ENCODE assay signal across 8 mouse cellular contexts in the genomic region with DNA sequence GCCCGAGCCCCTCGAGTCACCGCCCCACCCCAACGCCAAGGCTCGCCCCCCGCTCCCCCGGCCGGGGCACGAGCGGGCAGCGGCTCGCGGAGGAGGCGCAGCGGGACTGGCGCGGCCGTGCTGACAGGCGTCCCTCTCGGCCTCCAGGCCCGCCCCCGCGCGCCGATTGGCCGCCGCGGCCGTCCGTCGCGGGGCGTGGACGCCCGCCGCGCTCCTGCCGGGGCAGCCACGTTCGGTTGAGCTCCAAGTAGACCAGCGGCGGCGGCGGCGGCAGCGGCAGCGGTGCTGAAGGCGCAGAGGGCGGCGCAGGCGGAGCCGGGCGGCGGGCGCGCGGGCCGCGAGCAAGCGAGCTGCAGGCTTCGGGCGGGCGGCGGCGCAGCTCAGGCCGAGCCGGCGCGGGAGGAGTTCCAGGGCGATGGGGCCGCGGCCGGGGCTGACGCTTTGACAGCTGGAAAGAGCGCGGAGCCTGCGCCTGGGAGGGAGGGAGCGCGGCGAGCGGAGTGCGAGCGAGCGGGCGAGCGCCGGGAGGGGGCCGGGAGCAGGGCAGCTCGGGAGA. TPM values are rescaled to one million over a fixed set of nuclear protein-coding genes. Genes with fewer than 3 reads are reported as not detected.
DNase-seq lines count a peak whose midpoint lies in the region; ATAC-seq lines count a peak whose summit lies in the region.

No protein-coding gene starts in this region.

- no peaks in the 10 kb centered on the region for H3K9me3 ChIP-seq in hindbrain, embryonic 13.5 days

- DNase-seq in Muller cell, postnatal 12 days (ENCODE audit: inconsistent ontology term): peak; percentile 97
- peak; percentile 94 to 97 for DNase-seq in cerebellum, postnatal 10 days
- peak; percentile 85 to 88 for DNase-seq in frontal cortex, postnatal 14 days (ENCODE audit: low spot score in 2 of 2)
- peak; percentile 93 for DNase-seq in layer of hippocampus, postnatal 36 days
- peak; percentile 94 for DNase-seq in lung, postnatal 25 days (ENCODE audit: low spot score)
- DNase-seq in retina, embryonic 14.5 days (ENCODE audit: low spot score): peak; percentile 93
- DNase-seq in thymus, postnatal 4 days: peak; percentile 94

- WGBS in hindbrain, embryonic 13.5 days: under 1% methylated on average over 47 of the region's 89 CpGs

- H3K27me3 ChIP-seq in hindbrain, embryonic 13.5 days: no peaks in the 10 kb centered on the region

- H3K4me3 ChIP-seq in hindbrain, embryonic 13.5 days: peak overlapping the region; percentile 100

- H3K36me3 ChIP-seq in hindbrain, embryonic 13.5 days: peaks cover 25% of the 10 kb centered on the region

- H3K4me2 ChIP-seq in hindbrain, embryonic 13.5 days: peak overlapping the region; percentile 97

- peak overlapping the region; percentile 100 for H3K27ac ChIP-seq in hindbrain, embryonic 13.5 days

- peak overlapping the region; percentile 100 for H3K9ac ChIP-seq in hindbrain, embryonic 13.5 days

- ATAC-seq in hindbrain, embryonic 13.5 days (ENCODE audit: low FRiP score): peak; percentile 86

- peaks cover 63% of the 10 kb centered on the region for H3K4me1 ChIP-seq in hindbrain, embryonic 13.5 days (replicated peaks)

RNA-seq across cellular contexts. Expression of a gene that starts 0.8 kb away (rescaled TPM):
- 179 and 180 TPM in 2 replicates for polyA plus RNA-seq in hindbrain, embryonic 13.5 days (2015; fragmentation: Nextera tagmentation; extraction: Ambion mirVana)
- 100 to 1,000 TPM; 144 to 163 TPM for total RNA-seq in layer of hippocampus, postnatal 36 days (2021)

Comparison
In these comparisons a context has a peak if more than half of its experiments do, and no peak if none do; other contexts are left out.
1. Peak in every context shown above with its lines: DNase-seq, ATAC-seq, H3K4me3 ChIP-seq and H3K27ac ChIP-seq.